Mouse (Mus musculus) heart, adult 11 months (tissue): ENCODE results near the gene Svs4.
"Not testable (repeated sequence)": the region's sequence is repeated elsewhere in the genome, so short reads cannot be mapped to it uniquely, and the experiment has no call there.

Source experiments
- DNase-seq: peaks from one replicate; pipeline ENCODE4 v3.0.0; 2022

The Svs4 gene

GRCm38 (mm10) chr2:164278359-164278758, at the start of gene Svs4:
Svs4 (minus strand) TSS chr2:164278459.
- no peak for DNase-seq

GRCm38 (mm10) chr2:164320983-164321382, 42.7 kb upstream of the Svs4 start:
- DNase-seq: no peak

- DNase-seq: not testable (repeated sequence)
These were observed 38.2 kb upstream of the Svs4 start, which contains the start of gene Svs6 for GRCm38 (mm10) chr2:164316451-164316850. Svs6 (plus strand) TSS chr2:164316751.

- DNase-seq: not testable (repeated sequence)
These were observed 37.2 kb upstream of the Svs4 start for GRCm38 (mm10) chr2:164315460-164315859.

GRCm38 (mm10) chr2:164312599-164312998, 34.3 kb upstream of the Svs4 start:
- no peak for DNase-seq

- not testable (repeated sequence) for DNase-seq
These were observed 10.7 kb upstream of the Svs4 start, which contains the start of gene Svs3a for GRCm38 (mm10) chr2:164288968-164289367. Svs3a (plus strand) TSS chr2:164289268.

- not testable (repeated sequence) for DNase-seq
These were observed 21.7 kb downstream of the Svs4 start, which contains the start of gene Svs3b for GRCm38 (mm10) chr2:164256540-164256939. Svs3b (minus strand) TSS chr2:164256640.

GRCm38 (mm10) chr2:164238366-164238765, 39.9 kb downstream of the Svs4 start, which contains the start of gene Svs2:
Svs2 (minus strand) TSS chr2:164238466.
- DNase-seq: no peak

GRCm38 (mm10) chr2:164232671-164233070, 45.6 kb downstream of the Svs4 start:
- no peak for DNase-seq

- DNase-seq: no peak
These were observed 49.7 kb downstream of the Svs4 start for GRCm38 (mm10) chr2:164228361-164229070.
